Mouse (Mus musculus): ENCODE data around the gene Sf3b4.

GRCm38 (mm10) chr3:96132478-96132877 is 39.7 kb upstream of the Sf3b4 start:
- TF ChIP-seq CTCF (IDR thresholded peaks at IDR 0.05; ENCODE audit: low read depth) (no peak), EP300 (IDR thresholded peaks at IDR 0.05; ENCODE audit: low read depth) (no peak)
